ENCODE assay signal across 1 mouse cellular context in the genomic region with DNA sequence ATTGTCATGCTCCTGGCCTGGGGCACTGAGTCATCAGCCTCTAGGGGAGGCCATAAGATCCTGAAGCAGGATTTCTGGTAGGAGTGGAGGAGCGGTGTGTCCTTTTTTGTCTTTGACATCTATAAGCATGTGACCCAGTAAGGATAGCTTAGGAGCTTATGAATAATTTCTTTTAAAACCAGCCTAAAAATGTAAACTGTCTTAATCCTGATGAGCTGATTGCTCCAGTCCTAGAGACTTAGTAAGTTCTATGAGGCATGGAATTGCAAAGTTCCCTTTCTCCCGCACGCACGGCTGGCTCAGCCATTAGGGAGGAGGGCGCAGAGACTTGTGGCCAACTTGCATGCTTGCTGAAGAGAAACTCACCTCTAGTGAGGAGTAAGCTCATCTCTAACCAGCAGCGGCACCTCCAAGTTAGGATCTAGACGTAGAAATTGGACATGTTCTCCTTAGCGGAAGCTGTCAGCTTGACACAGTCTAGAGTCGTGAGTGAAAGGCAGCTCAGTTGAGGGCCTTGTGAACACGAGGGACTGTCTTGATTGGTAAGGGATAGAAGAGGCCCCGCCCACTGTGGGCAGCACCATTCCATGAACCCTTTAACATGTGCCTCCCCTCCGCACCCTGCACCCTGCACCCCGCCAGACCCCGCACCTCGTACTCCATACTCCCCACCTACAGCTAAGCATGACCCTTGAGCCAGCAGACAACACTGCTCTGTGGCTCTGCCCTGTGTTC.
TF ChIP-seq lines count a peak whose summit lies in the region.

No protein-coding gene starts in this region.

TF ChIP-seq in ES-E14, 5 proteins besides CTCF, POLR2A, EP300 and RAD21 (continued from another document):
- no peak for TF ChIP-seq ZC3H11A (IDR thresholded peaks at IDR 0.05; ENCODE audit: borderline replicate concordance, low read depth, low read length)
